Mouse (Mus musculus) macrophage (primary cell): ENCODE data around the gene Nedd9. TPM values are rescaled to one million over a fixed set of nuclear protein-coding genes. Genes with fewer than 3 reads are reported as not detected.

ENCODE experiments used
- H3K27ac ChIP-seq: fragments of 350-480 bp; formaldehyde crosslinking; 2 replicates; pipeline ENCODE4 v1.9.0; 2021
- H3K36me3 ChIP-seq: fragments of 350-480 bp; formaldehyde crosslinking; 2 replicates; pipeline ENCODE4 v1.9.0; 2021; ENCODE audit errors: inconsistent target
- H3K4me3 ChIP-seq: fragments of 350-480 bp; formaldehyde crosslinking; 2 replicates; pipeline ENCODE4 v1.9.0; 2021; ENCODE audit errors: inconsistent target
- H3K79me2 ChIP-seq: fragments of 350-480 bp; formaldehyde crosslinking; 2 replicates; pipeline ENCODE4 v1.9.0; 2021; ENCODE audit errors: inconsistent target
- WGBS: methylation state at CpG from one replicate; pipeline ENCODE4 v1.1.7; 2026; ENCODE audit warnings: inconsistent platforms; ENCODE audit not compliant: missing documents; 5-methylcytosine and 5-hydroxymethylcytosine counted together
- polyA plus RNA-seq: library from polyadenylated mRNA; stranded (reverse); fragments of 250-400 nt; gene quantifications from 3 replicates; pipeline ENCODE4 v1.2.4, GENCODE M21; 2018; ENCODE audit warnings: inconsistent platforms

The Nedd9 gene
- polyA plus RNA-seq, 1 experiment from 2014 or later: 4.0 TPM

DNA sequence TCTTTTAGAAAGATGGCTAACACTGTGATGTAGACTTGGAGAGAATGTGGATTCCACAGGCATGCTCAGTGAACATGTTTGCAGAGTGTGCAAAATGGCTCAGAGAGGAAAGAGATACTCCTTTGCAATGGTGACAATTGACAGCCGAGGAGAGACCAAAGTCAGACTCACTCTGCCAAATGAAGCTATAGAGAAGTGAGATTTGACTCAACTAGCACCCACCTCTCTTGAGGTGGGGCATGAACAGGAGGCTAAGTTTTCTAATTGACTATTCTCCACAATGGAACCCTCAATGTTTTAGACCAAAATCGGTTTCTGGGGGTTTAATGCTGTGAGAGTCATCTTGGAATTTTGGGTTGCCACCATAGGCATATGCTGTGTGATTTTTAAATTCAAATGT is 17.8 kb upstream of the Nedd9 start:
- H3K79me2 ChIP-seq: no peaks in the 10 kb centered on the region
- WGBS: 89% methylated on average over 2 of the region's 2 CpGs

DNA sequence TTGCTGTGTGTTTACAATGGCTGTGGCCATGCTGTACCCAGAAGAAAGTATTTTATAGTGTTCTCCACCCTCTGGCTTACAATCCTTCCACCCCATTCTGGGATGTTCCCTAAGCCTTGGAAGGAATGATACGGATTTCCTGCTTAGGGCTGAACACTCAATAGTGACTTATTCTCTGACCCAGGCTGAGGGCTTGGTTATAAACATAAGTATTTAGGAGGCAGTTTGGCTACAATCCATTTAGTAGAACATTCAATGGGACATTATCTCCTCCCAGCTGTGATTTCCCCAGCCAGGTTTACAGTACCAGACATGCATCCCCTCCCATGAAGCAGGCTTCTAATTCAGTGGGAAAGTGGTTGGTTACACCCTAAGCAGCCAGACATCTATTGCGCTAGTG is 17.3 kb upstream of the Nedd9 start:
- H3K27ac ChIP-seq: no peak overlapping the region
- H3K79me2 ChIP-seq: no peaks in the 10 kb centered on the region
- 95% methylated on average over 2 of the region's 2 CpGs for WGBS
- H3K36me3 ChIP-seq: no peaks in the 10 kb centered on the region
- no peak overlapping the region for H3K4me3 ChIP-seq

More for the DNA sequence above, 17.8 kb upstream of the Nedd9 start:
- H3K36me3 ChIP-seq: no peaks in the 10 kb centered on the region
- no peak overlapping the region for H3K4me3 ChIP-seq
- H3K27ac ChIP-seq: no peak overlapping the region

DNA sequence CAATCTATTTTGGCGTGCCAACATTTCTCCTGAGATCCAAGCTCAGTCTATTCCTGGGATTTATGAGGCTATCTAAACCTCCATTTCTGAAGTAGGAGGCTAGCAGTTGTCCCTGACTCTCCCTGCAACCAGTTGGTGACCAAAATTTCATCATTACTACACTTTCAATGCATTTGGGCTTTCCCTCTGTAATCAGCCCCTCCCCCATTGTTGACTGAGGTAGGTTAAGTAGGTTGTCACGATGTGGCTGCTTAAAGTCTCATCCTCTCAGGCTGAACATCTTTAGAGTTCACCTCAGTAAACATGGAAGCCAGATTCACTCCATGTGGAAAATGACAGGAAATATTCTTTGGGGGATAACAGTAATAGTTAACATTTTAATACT is 15.7 kb upstream of the Nedd9 start:
- Histone ChIP-seq H3K79me2 (no peaks in the 10 kb centered on the region), H3K36me3 (no peaks in the 10 kb centered on the region), H3K4me3 (no peak overlapping the region), H3K27ac (no peak overlapping the region)
- WGBS: 89% methylated on average over 2 of the region's 2 CpGs

DNA sequence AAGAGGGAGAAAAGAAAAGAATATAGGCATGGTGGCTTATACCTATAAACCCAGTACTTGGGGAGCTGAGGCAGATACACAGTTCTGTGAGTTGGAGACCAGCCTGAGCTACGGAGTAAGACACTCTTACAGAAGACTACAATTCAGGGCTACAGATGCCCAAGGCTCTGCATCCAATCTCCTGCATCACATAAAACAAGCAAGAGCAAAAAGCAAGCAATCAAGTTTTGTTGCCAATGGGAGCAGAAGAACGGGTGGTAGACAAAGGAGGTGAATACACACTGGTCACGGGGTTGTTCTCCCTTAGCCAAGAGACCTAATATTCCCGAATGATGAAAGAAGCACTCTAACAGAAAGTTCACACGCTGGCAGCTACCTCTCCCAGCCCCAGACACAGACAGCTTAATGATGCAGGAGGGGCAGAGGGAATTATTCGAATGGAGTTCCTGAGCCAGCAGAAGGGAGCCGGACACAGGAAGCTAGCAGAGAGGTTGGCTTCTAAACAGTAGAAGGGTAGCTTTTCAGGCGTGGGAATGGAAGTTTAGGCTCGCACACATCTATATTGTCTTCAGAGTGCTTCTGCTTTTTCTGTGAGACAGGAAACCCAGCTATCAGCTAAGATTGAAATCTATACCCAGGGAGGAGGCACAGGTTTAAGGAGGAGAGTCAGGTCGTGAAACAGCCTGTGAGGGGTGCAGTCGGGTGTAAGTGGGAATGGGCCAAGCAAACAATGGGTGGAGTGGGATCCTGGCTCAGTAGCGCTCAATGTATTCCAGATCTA is 15.2 kb upstream of the Nedd9 start:
- Histone ChIP-seq H3K36me3 (no peaks in the 10 kb centered on the region), H3K4me3 (no peak overlapping the region), H3K79me2 (no peaks in the 10 kb centered on the region), H3K27ac (no peak overlapping the region)
- WGBS: 38% methylated on average over 12 of the region's 12 CpGs

DNA sequence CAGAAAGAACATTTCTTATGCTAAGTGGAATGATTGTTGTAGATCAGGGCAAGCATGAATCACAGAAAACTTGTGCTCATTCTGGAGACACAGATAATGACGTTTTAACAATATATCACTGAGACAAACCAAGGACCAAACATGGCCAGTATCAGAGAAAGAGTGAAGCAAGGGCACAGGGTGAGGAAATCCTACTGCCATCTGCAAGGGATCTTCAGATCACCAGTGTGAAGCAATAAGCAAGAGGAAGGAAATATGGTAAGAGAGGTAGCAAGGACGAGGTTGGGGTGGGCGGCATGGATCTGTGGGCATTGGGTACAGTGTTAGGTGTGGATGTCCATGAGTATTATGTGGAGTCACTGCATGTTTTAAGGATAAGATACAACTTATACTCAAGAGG is 13.6 kb upstream of the Nedd9 start:
- Histone ChIP-seq H3K27ac (no peak overlapping the region), H3K79me2 (no peaks in the 10 kb centered on the region), H3K4me3 (no peak overlapping the region), H3K36me3 (no peaks in the 10 kb centered on the region)
- 17% methylated on average over 3 of the region's 3 CpGs for WGBS

DNA sequence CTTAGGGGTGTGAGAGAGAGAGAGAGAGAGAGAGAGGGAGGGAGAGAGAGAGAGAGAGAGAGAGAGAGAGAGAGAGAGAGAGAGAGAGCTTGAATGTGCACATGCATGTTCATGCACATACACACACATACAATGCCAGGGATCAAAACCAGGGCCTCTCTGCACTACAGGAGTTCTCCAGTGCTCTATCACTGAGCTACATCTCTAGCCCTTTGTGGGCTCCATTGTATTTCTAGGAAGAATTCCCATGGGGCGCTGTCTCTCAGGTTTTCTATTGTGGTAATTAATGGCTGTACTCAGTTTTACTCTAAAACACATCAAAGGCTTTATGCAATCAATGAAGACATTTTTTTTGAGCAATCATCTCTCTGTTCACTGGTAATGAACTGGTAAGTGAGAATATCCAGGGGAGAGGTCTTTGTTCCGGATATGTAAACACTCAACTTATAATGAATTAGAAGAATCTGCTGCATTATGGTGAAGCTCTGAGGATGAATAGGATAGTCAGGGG is 11.5 kb upstream of the Nedd9 start:
- Histone ChIP-seq H3K27ac (no peak overlapping the region), H3K4me3 (no peak overlapping the region), H3K36me3 (no peaks in the 10 kb centered on the region), H3K79me2 (no peaks in the 10 kb centered on the region)
- WGBS: 100% methylated on average over 2 of the region's 2 CpGs

DNA sequence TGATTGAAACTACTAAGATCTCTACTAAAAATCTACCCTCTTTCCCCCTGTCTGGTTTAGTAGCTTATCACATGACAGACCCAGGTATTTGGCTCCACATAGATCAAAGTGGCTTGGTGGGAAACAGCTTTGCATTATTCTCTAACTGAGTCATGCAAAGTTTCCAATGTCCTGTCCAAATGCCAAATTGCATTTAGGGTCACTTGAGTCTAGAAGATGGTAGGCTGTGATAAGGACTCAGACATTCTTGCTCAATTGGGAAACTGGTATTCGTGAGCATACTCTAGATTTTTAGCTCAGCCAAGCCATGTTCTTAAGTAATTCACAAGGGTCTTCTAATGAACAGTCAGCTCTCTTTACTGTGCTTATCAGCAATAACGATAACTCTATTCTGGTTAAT is 7.5 kb upstream of the Nedd9 start:
- Histone ChIP-seq H3K27ac (no peak overlapping the region), H3K4me3 (no peak overlapping the region), H3K79me2 (no peaks in the 10 kb centered on the region), H3K36me3 (no peaks in the 10 kb centered on the region)
- 90% methylated on average over 2 of the region's 2 CpGs for WGBS

DNA sequence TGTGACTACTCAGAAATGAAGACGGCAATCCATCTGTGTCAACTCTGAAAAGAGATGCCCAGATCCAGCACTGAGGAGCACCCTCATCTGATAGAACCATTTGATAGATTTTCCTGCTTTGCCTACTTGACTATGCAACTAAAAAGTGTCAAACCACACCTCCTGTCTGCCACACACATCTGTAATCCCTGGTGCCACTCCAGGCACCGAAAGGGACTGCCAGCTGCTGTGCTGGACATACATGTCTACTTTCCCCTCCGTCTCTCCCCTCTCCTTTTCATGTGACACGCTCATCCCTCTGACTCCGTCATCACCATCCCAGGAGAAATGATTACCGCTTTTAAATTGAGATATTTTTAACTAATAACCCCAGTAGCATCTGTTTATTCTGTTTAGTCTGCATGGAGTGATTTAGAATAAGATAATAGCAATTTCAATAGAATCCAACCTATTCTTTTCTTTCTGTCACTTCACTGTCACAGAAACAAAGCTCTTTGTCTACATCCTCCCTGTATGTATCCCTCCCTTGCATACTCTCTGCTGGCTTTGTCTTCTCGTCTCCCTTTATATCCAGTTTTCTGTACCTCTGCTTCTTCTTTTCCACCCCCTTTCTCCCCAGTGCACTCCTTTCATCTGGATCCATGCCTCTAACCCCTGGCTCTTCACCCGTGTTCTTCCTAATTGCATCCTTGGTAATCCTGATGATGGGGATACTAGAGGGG is 5.0 kb upstream of the Nedd9 start:
- H3K4me3 ChIP-seq: no peak overlapping the region
- H3K79me2 ChIP-seq: no peaks in the 10 kb centered on the region

DNA sequence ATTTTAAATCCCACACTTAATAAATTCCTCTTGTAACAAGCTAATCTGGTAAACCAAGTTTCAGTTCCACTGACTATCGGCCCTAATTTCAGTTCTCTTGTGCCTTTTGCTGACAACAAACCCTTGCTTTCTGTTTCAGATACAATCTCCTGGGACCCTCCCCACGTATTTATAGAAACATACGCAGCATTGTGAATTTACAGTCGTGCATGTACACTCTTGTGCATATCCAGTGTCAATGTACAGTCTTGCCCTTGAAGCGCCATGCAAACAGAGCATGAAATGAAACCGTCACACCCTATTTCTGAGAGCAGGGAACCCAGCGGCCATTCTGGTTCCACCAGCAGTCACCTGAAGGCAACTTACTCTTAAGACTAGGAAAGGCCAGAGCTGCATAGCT is 4.4 kb upstream of the Nedd9 start:
- WGBS: 68% methylated on average over 7 of the region's 7 CpGs
- no peak overlapping the region for H3K27ac ChIP-seq
- H3K4me3 ChIP-seq: no peak overlapping the region
- no peaks in the 10 kb centered on the region for H3K79me2 ChIP-seq
- no peaks in the 10 kb centered on the region for H3K36me3 ChIP-seq

More for the DNA sequence above, 5.0 kb upstream of the Nedd9 start:
- WGBS: 93% methylated on average over 8 of the region's 8 CpGs
- no peak overlapping the region for H3K27ac ChIP-seq
- H3K36me3 ChIP-seq: no peaks in the 10 kb centered on the region

DNA sequence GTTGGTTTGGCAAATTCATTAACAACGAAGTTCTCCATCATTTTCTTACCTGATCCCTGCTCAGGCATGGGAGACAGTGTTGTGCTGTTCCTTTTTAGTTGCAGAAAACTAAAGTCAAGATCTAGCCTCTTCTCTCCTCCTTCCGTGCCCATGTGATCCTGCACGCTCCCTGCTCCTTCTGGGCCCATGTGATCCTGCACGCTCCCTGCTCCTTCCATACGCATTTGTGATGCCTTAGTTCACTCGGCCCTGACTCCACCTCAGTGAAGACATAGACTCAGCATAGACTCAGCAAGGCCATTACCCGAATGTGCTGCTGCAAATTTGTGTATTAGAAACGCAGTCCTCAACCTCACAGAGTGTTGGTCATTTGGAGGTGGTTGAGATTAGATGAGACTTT is 3.1 kb upstream of the Nedd9 start:
- Histone ChIP-seq H3K27ac (no peak overlapping the region), H3K36me3 (no peaks in the 10 kb centered on the region), H3K4me3 (no peak overlapping the region), H3K79me2 (peaks cover 10% of the 10 kb centered on the region; the same call in 1 of the 2 replicates)
- WGBS: 95% methylated on average over 7 of the region's 8 CpGs

DNA sequence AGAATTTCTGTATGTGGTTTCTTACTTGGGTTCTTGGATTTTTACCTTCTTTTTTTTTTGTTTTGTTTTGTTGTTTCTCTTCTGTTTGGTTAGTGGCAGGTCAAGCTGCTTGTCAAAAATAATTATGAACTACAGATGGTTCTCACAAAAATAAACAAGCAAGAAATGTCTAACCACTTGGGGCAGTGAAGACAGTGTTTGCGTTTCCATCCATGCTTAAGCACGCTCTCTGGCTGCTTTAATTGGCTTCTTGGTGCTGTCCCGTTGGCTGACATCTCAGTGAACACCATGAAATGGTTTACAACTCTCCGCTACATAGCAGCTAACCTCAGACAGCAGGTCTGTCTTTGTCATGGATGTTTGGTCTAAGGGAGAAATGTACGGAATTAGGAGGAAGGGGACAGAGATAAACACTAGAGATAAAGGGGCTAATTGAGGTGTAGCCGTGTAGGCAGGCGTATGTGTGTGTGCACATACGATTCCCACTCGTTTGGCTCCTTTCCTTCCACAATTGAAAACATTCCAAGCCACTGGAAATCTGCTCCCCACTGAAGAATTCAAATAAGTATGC is 2.6 kb upstream of the Nedd9 start:
- H3K36me3 ChIP-seq: no peaks in the 10 kb centered on the region
- no peak overlapping the region for H3K27ac ChIP-seq
- WGBS: 97% methylated on average over 9 of the region's 9 CpGs
- no peak overlapping the region for H3K4me3 ChIP-seq
- H3K79me2 ChIP-seq: peaks cover 15% of the 10 kb centered on the region; the same call in 1 of the 2 replicates

DNA sequence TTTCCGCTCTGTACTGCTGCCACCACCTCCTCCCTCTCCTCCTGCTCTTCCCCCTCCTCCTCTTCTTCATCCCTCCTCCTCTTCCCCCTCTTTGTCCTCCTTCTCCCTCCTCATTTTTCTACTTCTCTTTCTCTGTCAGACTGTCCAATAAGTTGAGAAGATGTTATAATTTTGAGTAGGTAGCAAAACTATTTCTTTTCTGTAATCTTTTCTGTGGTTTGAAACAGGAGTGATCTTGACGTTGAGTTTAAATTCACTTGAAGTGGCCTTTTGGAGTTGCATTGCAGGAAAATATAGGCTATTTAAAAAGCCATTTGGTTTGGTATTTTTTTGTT is 214 bp upstream of the Nedd9 start:
- H3K79me2 ChIP-seq: peaks cover 37% of the 10 kb centered on the region; the same call in 1 of the 2 replicates
- 0 out of 2 replicates have a peak overlapping the region, but pooled peaks have one; percentile 37 for H3K4me3 ChIP-seq
- peak overlapping the region; percentile 68 for H3K27ac ChIP-seq
- H3K36me3 ChIP-seq: no peaks in the 10 kb centered on the region
- WGBS: 29% methylated on average over 2 of the region's 2 CpGs

DNA sequence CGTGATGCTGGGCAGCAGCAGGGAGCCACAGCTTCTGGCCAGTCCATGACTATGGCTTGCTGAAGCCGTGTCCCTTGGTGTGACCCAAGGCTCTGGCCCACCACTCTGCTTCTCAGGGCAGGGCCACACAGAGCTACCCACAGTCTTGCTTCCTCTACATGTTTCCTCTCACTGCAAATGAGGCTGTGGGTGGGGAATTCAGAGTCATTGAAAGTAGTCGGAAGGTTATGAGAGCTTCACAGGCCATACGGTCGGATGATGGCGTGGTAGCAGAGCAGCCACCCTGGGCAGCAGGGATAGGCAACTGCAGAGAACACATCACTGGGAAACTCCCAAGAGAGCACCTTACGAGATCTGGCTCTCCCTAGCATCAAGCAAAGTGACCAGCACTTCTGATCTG is 3.2 kb downstream of the Nedd9 start:
- Histone ChIP-seq H3K79me2 (peaks cover 49% of the 10 kb centered on the region; the same call in 1 of the 2 replicates), H3K36me3 (no peaks in the 10 kb centered on the region), H3K4me3 (no peak overlapping the region), H3K27ac (no peak overlapping the region)
- WGBS: 66% methylated on average over 7 of the region's 7 CpGs

DNA sequence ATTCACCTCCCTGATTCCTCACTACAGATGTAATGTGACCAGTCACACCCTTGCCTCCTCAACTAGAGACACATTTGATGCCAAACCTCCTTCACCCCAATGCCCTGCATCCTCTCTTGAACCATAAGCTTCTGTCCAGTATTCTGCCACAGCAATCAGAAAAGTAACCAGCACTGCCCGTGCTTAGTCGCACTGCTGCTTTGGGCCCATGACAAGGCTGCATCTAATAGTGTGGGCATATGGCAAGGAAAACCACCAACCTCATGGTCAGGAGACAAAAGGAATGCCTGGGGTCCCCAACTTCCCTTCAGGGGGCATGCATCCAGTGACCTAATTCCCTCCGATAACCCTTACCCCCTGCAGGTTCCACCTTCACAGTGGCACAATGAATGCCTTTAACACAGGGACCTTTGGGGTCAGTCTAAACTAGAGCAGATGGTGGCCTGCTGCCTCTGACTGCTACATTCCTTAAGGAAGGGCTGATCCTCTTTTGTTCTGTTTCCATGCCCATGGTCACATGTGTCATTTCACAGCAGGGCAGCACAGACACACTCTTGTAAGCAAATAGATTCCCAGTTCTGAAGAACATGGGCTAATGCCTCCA is 4.7 kb downstream of the Nedd9 start:
- Histone ChIP-seq H3K4me3 (no peak overlapping the region), H3K27ac (no peak overlapping the region), H3K36me3 (no peaks in the 10 kb centered on the region), H3K79me2 (peaks cover 54% of the 10 kb centered on the region; the same call in 1 of the 2 replicates)
- WGBS: 100% methylated on average over 3 of the region's 3 CpGs
